Mouse (Mus musculus) embryonic facial prominence, embryonic 14.5 days (tissue): ENCODE results near the gene Gm10778. TPM values are rescaled to one million over a fixed set of nuclear protein-coding genes. Genes with fewer than 3 reads are reported as not detected.
"Not testable (repeated sequence)": the region's sequence is repeated elsewhere in the genome, so short reads cannot be mapped to it uniquely, and the experiment has no call there.

Experiments used
- ATAC-seq: fragments of 200-750 bp; cut with Nextera tagmentation; 2 replicates; pipeline ENCODE4 v1.8.0; 2017; ENCODE audit warnings: low read depth, moderate number of reproducible peaks, moderate TSS enrichment
- DNase-seq: peaks from one replicate; pipeline ENCODE4 v3.0.0-alpha.2; 2015; ENCODE audit warnings: low spot score
- H3K27ac ChIP-seq: fragments of 300-500 bp; sonication (generic); replicated peaks from 2 replicates; pipeline ENCODE4 v1.5.1; 2014; ENCODE audit warnings: low read depth, mild to moderate bottlenecking, low read length, moderate library complexity
- H3K27me3 ChIP-seq: fragments of 300-500 bp; sonication (generic); replicated peaks from 2 replicates; pipeline ENCODE4 v1.6.1; 2014; ENCODE audit warnings: low read length; ENCODE audit not compliant: control insufficient read depth, insufficient read depth
- H3K36me3 ChIP-seq: fragments of 300-500 bp; sonication (generic); 2 replicates; pipeline ENCODE4 v1.6.1; 2014; ENCODE audit warnings: low read length, mixed read lengths; ENCODE audit not compliant: control insufficient read depth, insufficient read depth
- H3K4me1 ChIP-seq: fragments of 300-500 bp; sonication (generic); 2 replicates; pipeline ENCODE4 v1.6.1; 2014; ENCODE audit warnings: antibody characterized with exemption, low read length; ENCODE audit not compliant: control insufficient read depth, insufficient read depth
- H3K4me2 ChIP-seq: fragments of 300-500 bp; sonication (generic); 2 replicates; pipeline ENCODE4 v1.6.1; 2014; ENCODE audit warnings: low read depth, mild to moderate bottlenecking, low read length, moderate library complexity, mixed read lengths
- H3K4me3 ChIP-seq: fragments of 300-500 bp; sonication (generic); 2 replicates; pipeline ENCODE4 v1.5.1; 2014; ENCODE audit warnings: low read depth, mild to moderate bottlenecking, low read length
- H3K9ac ChIP-seq: fragments of 300-500 bp; sonication (generic); 2 replicates; pipeline ENCODE4 v1.6.1; 2014; ENCODE audit warnings: low read depth, mild to moderate bottlenecking, low read length, moderate library complexity, mixed read lengths
- H3K9me3 ChIP-seq: fragments of 300-500 bp; sonication (generic); 2 replicates; pipeline ENCODE4 v1.6.1; 2016; ENCODE audit warnings: low read length; ENCODE audit not compliant: control insufficient read depth
- WGBS: fragments of 180-500 bp; shearing (Covaris S2); extraction: QIAGEN DNeasy Blood & Tissue Kit; methylation state at CpG from one replicate; pipeline ENCODE4 v1.1.7; 2014; 5-methylcytosine and 5-hydroxymethylcytosine counted together
- polyA plus RNA-seq: library from polyadenylated mRNA; unstranded; fragments of >200 nt; fragmentation: Nextera tagmentation; extraction: Ambion mirVana; gene quantifications from 2 replicates; pipeline ENCODE4 v1.2.1, GENCODE M21; 2014

Gene Gm10778
- polyA plus RNA-seq, 1 experiment from 2014 or later: 3.3 TPM

DNA sequence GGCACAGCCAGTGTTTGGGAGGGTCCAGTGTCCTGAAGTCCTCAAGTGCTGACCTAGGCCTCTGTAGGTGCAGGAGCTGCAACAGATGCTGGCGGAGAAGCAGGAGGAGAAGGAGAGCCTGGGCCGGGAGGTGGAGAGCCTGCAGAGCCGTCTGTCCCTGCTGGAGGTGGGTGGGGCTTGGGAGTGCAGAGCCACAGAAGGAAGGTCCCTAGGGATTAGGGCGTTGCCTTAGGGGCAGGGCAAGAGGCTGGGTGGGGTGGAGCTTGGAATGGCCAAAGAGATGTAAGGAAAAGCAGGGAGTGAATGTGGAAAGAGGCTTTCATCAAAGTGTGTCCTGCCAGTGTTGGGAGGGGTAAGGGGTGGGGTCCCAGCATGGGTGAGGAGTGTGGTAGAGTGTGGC, 8.0 kb upstream of the Gm10778 start:
- not testable (repeated sequence) for H3K36me3 ChIP-seq, ATAC-seq, DNase-seq, H3K27ac ChIP-seq, H3K9me3 ChIP-seq, H3K4me2 ChIP-seq, H3K27me3 ChIP-seq, H3K4me3 ChIP-seq, H3K9ac ChIP-seq
- WGBS: 40% methylated on average over 4 of the region's 4 CpGs
- H3K4me1 ChIP-seq: peaks cover 12% of the 10 kb centered on the region; the same call in 1 of the 2 replicates

DNA sequence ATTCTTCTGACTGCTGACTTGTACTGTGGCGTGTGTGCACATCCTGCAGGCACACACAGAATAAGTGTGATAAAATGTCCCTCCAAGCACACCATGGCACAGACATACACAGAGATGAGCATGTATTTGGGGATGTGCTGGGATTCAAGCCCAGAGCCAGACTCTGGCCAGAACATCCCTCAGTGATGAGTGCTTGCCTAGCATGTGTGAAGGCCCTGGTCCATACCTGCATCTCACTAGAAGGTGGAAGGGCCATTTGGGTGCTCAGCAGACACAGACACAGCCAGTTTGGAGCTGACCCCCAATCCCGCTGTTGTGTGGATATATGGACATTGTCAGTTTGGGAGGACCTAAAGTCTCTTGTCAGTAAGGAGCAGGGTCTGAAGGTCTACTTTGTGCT, 7.3 kb upstream of the Gm10778 start:
- DNase-seq (no peak), ATAC-seq (no peak)
- Histone ChIP-seq H3K4me2 (no peak overlapping the region), H3K9ac (no peak overlapping the region; the same call in 1 of the 2 replicates), H3K36me3 (no peaks in the 10 kb centered on the region), H3K4me3 (no peak overlapping the region), H3K4me1 (peaks cover 12% of the 10 kb centered on the region; the same call in 1 of the 2 replicates), H3K9me3 (no peaks in the 10 kb centered on the region), H3K27me3 (no peaks in the 10 kb centered on the region), H3K27ac (no peak overlapping the region)
- WGBS: 88% methylated on average over 2 of the region's 2 CpGs

DNA sequence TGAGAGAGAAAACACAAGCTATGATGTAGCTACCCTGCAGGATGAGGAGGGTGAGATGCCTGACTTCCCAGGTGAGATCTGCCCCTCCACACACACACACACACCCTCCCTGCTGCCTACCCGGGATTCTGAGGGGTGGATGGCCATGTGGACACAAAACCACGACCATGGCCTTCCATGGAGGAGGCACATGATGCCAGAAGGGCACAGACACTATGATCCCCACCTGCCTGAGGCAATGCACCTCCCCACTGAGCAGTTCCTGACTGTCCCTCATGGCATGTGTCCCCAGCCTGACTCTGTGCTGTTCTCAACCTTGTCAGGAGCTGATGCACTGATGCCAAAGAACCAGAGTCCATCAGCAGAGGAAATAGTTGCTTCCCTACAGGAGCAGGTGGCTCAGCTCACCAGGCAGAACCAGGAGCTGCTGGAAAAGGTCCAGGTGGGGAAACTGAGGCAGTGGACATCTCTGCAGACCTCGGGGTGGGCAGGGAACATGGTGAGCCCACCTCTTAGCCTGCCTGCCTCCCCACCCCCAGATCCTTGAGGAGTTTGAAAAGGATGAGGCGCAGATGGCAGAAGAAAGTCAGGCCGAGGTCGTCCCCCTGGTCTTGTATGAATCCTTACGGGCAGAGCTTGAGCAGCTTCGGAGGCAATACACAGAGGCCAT, 6.7 kb upstream of the Gm10778 start:
- H3K27me3 ChIP-seq: no peaks in the 10 kb centered on the region
- no peak overlapping the region for H3K27ac ChIP-seq
- H3K4me1 ChIP-seq: peaks cover 12% of the 10 kb centered on the region; the same call in 1 of the 2 replicates
- H3K4me2 ChIP-seq: peak overlapping the region; percentile 90
- ATAC-seq (no peak), DNase-seq (no peak)
- peak overlapping the region; percentile 95 for H3K9ac ChIP-seq
- no peaks in the 10 kb centered on the region for H3K9me3 ChIP-seq
- H3K4me3 ChIP-seq: peak overlapping the region; percentile 81; the same call in 1 of the 2 replicates
- H3K36me3 ChIP-seq: no peaks in the 10 kb centered on the region
- 88% methylated on average over 8 of the region's 8 CpGs for WGBS

DNA sequence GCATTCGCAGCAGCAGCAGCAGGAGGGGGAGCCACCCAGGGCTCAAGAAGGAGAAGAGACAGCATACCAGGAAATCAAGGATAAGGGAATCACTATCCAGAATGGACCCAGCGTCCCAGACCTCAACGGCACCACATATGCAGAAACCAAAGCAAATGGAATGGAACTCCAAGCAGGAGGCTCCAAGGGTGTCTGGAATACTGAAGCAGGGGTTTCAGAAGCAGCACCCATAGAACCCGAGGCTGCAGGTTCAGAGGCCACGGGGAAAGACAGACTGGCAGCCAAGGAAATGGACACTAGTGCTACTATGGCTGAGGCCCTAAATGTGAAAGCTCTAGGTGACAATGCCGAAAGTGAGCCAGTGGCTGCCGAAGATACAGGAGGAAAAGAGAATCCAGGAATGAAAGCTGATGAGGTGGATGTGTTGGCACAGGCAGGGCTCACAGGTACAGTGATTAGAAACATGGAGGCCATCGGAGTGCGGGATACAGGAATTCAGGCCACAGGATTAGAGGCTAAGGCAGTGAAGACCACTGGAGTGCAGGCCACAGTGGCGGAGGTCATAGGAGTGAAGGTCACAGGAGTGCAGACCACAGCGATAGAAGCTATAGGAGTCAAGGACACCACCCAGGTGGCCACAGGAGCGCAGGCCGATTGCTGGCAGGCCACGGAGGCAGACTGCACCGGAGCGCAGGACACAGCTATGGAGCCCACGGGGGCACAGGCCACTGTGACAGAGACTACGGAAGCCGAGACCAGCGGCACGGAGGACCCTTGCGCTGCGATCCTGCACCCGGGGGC, 6.0 kb upstream of the Gm10778 start:
- Histone ChIP-seq H3K27me3 (no peaks in the 10 kb centered on the region), H3K9me3 (no peaks in the 10 kb centered on the region), H3K9ac (peak overlapping the region; percentile 95), H3K36me3 (no peaks in the 10 kb centered on the region), H3K4me1 (peaks cover 12% of the 10 kb centered on the region; the same call in 1 of the 2 replicates), H3K27ac (peak overlapping the region; percentile 94), H3K4me3 (peak overlapping the region; percentile 81), H3K4me2 (peak overlapping the region; percentile 90)
- WGBS: 17% methylated on average over 24 of the region's 24 CpGs
- no peak for DNase-seq
- ATAC-seq: no peak; the same call in 1 of the 2 replicates

DNA sequence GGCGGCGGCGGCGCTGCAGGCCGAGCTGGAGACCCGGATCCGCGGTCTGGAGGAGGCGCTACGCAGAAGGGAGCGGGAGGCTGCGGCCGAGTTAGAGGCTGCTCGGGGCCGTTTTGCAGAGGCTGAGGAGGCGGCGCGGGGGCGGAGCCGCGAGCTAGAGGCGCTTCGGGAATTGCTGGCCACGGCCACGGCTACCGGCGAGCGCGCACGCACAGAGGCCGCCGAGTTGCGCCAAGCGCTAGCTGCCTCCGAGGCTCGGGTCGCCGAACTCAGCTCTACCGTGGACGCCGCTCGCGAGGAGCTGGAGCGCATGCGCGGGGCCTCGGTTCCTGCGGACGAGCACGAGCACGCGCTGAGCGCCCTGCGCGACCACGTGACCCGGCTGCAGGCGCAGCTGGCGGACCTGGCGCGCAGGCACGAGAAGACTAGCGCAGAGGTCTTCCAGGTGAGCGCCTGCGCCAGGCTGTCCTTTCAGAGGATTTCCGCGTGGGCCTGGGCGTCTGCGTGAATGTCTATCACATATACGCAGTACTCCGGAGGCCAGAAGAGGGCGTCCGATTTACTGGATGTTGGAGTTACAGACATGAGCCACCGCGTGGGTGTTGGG, 5.3 kb upstream of the Gm10778 start:
- DNase-seq (peak; percentile 97), ATAC-seq (peak; percentile 91)
- H3K27ac ChIP-seq: peak overlapping the region; percentile 94
- H3K4me1 ChIP-seq: peaks cover 14% of the 10 kb centered on the region; the same call in 1 of the 2 replicates
- no peaks in the 10 kb centered on the region for H3K9me3 ChIP-seq
- WGBS: under 1% methylated on average over 36 of the region's 75 CpGs
- H3K9ac ChIP-seq: peak overlapping the region; percentile 95
- no peaks in the 10 kb centered on the region for H3K27me3 ChIP-seq
- no peaks in the 10 kb centered on the region for H3K36me3 ChIP-seq
- peak overlapping the region; percentile 90 for H3K4me2 ChIP-seq
- peak overlapping the region; percentile 81 for H3K4me3 ChIP-seq

DNA sequence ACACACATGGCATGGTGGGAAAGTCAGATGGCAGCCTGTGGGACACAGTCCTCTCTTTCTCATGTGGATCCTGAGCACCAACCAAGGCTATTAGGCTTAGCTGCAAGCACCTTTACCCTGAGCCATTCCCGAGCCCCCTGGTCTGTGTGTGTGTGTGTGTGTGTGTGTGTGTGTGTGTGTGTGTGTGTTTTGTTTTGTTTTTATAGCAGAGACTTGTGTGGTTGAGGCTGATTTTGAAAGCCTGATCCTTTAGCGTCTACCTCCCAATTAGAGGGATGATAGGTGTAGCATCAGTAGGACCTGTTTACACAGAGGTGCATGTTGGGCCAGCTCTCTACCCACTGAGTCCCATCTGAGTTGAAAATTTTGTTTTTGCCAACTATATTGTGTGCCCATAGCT, 4.7 kb upstream of the Gm10778 start:
- DNase-seq: no peak

DNA sequence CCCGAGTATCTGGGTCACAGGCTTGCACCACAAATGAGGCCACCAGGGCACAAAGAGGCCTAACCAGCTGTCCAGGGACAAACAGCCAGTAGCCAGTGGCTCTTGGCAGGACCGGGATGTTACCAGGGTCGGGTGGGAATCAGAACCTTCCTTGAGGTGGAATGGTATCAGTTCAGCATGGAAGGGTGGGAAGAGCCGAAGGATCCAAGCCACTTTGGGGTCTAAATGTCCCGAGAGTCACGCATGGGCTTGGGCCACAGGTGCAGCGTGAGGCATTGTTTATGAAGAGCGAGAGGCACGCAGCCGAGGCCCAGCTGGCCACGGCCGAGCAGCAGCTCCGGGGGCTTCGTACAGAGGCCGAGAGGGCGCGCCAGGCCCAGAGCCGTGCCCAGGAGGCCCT, 4.1 kb upstream of the Gm10778 start:
- Histone ChIP-seq H3K9me3 (no peaks in the 10 kb centered on the region), H3K27me3 (no peaks in the 10 kb centered on the region), H3K27ac (no peak overlapping the region), H3K36me3 (no peaks in the 10 kb centered on the region), H3K4me3 (no peak overlapping the region), H3K4me1 (peaks cover 16% of the 10 kb centered on the region; the same call in 1 of the 2 replicates), H3K4me2 (no peak overlapping the region), H3K9ac (no peak overlapping the region)
- DNase-seq: no peak
- no peak for ATAC-seq
- 92% methylated on average over 18 of the region's 18 CpGs for WGBS

More for the DNA sequence above, 4.7 kb upstream of the Gm10778 start:
- Histone ChIP-seq H3K36me3 (no peaks in the 10 kb centered on the region), H3K9ac (peak overlapping the region; percentile 95), H3K27ac (peak overlapping the region; percentile 94), H3K4me3 (peak overlapping the region; percentile 81), H3K27me3 (no peaks in the 10 kb centered on the region), H3K4me2 (peak overlapping the region; percentile 90), H3K9me3 (no peaks in the 10 kb centered on the region), H3K4me1 (peaks cover 16% of the 10 kb centered on the region; the same call in 1 of the 2 replicates)
- no peak for ATAC-seq
- 45% methylated on average over 2 of the region's 2 CpGs for WGBS

DNA sequence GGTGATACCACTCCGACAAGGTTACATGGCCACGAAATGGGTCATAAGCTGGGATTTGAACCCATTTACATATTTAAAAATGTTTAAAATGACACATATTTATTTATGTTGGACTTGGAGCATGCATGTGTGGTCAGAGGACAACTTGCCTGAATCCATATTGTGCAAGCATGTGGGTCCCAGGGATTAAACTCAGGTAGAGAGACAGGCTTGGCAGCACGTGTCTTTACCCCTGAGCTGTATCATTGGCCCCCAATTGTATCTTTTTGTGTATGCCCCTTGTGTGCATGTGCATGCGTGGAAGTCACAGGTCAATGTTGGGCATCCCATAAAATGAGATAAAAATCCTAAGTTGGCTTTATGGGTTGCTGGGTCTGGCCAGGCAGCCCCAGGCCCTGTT, 3.5 kb upstream of the Gm10778 start:
- DNase-seq (no peak), ATAC-seq (no peak)
- Histone ChIP-seq H3K4me3 (no peak overlapping the region), H3K27me3 (no peaks in the 10 kb centered on the region), H3K9me3 (no peaks in the 10 kb centered on the region), H3K9ac (no peak overlapping the region), H3K27ac (no peak overlapping the region), H3K36me3 (no peaks in the 10 kb centered on the region), H3K4me1 (peaks cover 16% of the 10 kb centered on the region; the same call in 1 of the 2 replicates), H3K4me2 (no peak overlapping the region)
- WGBS: 92% methylated on average over 4 of the region's 4 CpGs
